Mouse (Mus musculus) c-Kit-positive CD71-positive TER-119-positive erythroid progenitor cells, embryonic 14.5 days (primary cell): ENCODE results near the gene Usp54.
A peak's percentile ranks its signal among the peaks of the same experiment; 100 is the strongest.
"Not testable (repeated sequence)": the region's sequence is repeated elsewhere in the genome, so short reads cannot be mapped to it uniquely, and the experiment has no call there.

Source experiments
- DNase-seq: peaks from one replicate; pipeline ENCODE4 v3.0.0-alpha.2; 2013; ENCODE audit warnings: low spot score

Usp54 gene

GRCm38 (mm10) chr14:20609519-20609918 lies 31.3 kb downstream of the Usp54 start:
- no peak for DNase-seq

DNA sequence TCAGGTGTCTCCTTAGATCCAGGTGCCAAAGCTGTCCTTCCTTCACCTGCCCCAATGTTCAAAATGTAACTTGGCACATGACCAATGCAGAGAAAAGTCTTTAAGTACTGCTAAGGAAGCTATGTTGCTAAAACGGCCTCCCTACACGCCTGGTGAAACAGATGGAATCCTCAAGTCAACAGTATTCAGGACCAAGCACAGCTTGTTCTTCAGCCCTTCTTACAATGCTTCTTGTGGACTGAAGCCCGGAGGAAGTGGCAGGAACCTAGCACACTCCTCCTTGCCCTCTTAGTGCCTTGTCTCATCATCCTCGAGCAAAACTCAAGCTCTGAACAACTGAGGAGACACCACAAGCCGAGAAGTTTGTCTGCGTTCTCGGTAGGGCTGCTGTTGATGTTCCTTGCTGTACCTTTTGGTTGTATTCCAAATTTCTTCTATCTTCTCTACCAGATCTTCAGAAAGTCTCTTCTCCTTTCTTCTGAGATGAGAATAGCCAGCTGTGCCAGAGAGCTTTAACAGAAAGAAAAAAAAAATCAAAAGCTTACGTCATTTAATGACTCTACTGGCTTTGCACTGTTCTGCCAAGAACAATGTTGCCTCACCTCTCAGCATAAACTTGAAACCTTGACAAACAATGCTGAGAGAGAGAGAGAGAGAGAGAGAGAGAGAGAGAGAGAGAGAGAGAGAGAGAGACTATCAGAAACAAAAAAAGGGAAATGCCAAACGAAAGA lies 33.3 kb downstream of the Usp54 start:
- DNase-seq: no peak

DNA sequence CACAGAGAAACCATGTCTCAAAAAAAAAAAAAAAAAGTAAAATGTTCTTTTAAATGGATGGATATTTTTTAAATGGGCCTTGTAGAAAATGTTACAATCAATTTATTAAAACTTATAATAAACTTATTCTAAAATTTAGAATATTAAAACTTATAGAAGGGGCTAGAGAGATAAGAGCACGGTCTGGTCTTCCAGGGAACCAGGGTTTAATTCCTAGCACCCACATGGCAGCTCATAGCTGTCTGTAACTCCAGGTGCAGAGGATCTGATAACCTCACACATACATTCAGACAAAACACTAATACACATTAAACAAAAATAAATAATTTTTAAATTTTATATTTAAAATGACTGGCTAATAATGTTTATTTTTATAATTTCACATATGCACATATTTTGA lies 39.6 kb downstream of the Usp54 start:
- DNase-seq: peak; percentile 57

GRCm38 (mm10) chr14:20600203-20600602 lies 40.7 kb downstream of the Usp54 start:
- DNase-seq: no peak

DNA sequence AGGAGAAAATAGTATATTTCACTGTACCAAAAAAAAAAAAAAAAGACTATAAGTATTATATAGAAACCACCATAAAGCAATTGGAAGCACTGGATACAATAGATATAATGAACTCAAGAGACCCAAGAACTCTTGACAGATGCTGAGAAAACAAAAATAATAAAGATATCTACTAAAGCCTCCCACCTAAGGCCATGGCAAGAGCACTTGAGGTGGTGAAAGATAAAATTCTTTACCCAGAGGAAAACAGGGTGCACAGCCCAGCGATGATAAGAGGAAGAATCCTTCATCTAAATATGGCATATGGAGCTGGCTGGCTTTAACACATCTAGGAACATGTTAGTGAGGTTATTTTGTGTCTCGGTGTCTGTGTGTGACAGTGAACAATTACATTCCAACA lies 41.3 kb downstream of the Usp54 start:
- peak; percentile 75 for DNase-seq

- DNase-seq: no peak
These were observed 45.1 kb downstream of the Usp54 start for GRCm38 (mm10) chr14:20595781-20596180.

- DNase-seq: no peak
These were observed 53.4 kb downstream of the Usp54 start for GRCm38 (mm10) chr14:20587458-20587857.

DNA sequence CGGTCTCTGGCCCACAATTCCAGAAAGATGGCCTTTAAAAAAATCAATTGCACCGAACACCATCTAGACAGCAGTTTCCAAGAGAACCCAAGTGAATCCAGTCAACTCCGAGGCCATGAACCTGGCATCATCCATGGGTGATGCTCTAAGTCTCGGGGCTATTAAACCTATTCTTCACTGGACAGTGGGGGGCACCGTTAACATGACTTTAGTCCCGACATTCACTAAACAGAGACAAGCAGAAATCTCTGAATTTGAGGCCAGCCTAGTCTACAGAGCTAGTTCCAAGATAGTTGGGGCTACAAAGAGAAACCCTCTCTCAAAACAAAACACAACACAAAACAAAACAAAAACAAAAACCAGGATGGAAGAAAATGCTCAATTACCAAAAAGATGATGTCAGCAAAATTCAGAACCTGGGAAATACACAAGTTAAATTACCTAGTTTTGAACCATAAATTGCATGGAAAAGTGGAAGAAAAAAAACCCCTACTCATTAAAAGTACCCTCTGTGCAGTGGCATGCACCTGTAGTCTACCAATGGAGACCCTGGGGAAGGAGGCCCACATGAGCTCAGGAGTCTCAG lies 61.9 kb downstream of the Usp54 start:
- DNase-seq: no peak

DNA sequence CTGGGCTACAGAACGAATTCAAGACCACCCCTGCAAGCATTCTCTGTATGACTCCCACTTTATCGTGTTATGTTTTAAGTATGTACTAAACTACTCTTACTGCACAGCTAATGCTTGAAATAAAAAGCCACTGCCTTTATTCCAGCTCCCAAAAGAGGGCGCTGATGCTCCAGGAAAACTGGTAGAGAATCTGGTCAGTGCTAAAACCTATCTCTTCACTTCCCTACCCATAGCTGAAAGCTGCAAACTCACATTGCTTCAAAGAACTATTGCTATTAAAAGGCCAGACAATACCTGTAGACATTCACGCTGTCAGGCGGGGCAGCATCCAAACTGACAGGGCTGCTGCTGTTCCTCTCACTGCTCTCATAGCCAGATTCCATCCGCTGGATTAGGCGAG lies 64.7 kb downstream of the Usp54 start:
- DNase-seq: peak; percentile 64

- DNase-seq: not testable (repeated sequence)
These were observed 67.7 kb downstream of the Usp54 start for GRCm38 (mm10) chr14:20573196-20573595.

- no peak for DNase-seq
These were observed 75.4 kb downstream of the Usp54 start for GRCm38 (mm10) chr14:20565256-20566021.

DNA sequence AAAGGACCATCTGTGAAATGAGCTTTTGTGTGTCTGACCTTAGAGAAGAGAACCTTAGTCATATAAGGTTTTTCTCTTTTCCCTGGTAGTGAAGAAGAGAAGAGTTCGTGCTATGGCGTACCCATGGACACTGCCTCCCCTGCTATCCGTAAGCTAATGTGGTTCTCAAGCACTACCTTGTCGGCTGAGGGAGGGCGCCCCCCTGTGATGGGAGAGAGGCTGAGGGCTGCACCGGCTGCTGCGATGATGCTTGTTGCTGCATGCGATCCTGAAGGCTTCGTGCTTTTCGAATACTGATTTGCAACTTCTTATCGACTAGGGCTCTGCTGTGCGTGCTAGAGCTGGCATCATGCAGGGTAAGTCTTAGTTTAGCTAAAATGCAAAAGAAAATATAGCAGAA lies 76.2 kb downstream of the Usp54 start:
- no peak for DNase-seq

DNA sequence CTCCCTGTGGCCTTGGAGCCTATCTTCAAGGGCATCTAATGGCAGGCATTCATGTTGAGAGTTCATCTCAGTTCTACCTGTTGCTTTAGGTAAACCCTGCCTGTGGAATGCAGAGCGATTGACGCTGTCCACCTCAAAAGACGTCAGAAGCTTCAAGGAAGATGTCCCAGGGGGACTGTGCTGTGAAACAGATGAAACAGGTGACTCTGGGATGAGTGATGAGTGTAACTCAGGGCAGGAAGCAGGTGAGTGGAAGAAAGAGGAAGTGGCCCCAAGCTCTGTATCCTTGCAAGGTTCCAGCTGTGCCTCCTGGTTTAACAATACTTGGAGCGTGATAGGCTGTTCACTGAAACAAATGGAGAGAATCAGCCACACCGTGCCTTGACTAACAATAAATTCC lies 79.0 kb downstream of the Usp54 start:
- no peak for DNase-seq

DNA sequence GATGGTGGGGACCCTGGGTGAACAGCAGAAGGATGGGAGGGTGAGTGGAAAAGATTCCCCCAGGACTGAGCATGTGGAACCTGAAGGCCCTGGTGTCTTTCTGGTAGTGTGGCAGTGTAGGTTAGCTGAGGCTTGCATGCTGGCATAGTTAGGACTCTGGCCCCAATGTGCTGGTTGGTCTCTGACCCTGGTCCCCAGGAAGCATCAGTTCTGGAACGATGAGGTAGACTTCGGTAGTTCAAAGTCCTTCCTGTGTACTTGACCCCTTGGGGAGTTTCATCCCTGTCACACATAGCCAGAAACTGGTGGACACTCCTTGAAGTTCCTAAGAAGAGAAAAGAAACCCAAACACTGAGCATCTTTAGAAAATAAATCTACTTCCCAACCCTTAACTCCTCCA lies 90.7 kb downstream of the Usp54 start:
- DNase-seq: no peak

GRCm38 (mm10) chr14:20546415-20546814 lies 94.4 kb downstream of the Usp54 start, which contains the start of gene Ppp3cb:
Gene Ppp3cb, minus strand, starts transcription at chr14:20546573.
- peak; percentile 90 for DNase-seq

- peak; percentile 86 for DNase-seq
These were observed 95.1 kb downstream of the Usp54 start for GRCm38 (mm10) chr14:20545529-20546331.

GRCm38 (mm10) chr14:20544467-20545411 lies 96.1 kb downstream of the Usp54 start:
- DNase-seq: peak; percentile 69

DNA sequence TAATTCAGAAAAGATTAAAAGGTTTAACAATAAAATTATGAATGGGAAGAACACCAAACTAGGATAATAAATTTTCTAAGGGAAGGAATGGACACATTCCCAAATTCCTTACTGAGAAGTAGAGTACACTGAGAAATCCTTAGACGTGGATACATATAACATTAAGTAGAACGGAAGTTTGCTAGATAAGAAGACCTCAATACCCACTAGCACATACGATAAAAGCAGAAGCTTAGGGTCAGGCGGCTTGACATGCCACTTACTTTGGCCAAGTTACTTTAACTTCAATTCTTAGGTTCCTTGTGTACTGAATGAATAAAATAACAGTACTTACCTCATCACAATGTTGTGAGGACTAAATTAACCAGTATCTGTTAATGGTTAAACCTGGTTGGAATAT lies 111.2 kb downstream of the Usp54 start:
- no peak for DNase-seq

DNA sequence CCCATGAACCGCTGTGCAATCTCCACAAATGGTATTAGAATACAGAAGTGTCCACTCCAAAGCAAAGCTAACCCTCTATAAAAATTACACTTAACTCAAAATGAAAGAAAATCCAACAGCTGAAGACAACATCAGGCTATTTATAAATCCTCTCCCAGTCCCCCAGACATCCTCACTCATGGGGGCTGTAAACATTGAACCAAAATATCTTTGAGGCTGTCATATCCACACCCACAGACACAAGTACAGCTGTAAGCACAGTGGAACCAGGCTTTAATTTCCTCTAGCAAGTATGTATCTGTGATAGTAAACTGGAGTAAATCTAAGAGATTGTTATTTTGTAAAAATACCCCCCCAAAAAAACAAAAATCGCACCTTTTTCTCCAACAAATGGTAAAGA lies 120.7 kb downstream of the Usp54 start:
- no peak for DNase-seq

GRCm38 (mm10) chr14:20508424-20508823 lies 132.4 kb downstream of the Usp54 start:
- DNase-seq: no peak

- DNase-seq: no peak
These were observed 137.9 kb downstream of the Usp54 start for GRCm38 (mm10) chr14:20502966-20503365.
